Mouse (Mus musculus): ENCODE results near the gene Ephb2.

Gene Ephb2

DNA sequence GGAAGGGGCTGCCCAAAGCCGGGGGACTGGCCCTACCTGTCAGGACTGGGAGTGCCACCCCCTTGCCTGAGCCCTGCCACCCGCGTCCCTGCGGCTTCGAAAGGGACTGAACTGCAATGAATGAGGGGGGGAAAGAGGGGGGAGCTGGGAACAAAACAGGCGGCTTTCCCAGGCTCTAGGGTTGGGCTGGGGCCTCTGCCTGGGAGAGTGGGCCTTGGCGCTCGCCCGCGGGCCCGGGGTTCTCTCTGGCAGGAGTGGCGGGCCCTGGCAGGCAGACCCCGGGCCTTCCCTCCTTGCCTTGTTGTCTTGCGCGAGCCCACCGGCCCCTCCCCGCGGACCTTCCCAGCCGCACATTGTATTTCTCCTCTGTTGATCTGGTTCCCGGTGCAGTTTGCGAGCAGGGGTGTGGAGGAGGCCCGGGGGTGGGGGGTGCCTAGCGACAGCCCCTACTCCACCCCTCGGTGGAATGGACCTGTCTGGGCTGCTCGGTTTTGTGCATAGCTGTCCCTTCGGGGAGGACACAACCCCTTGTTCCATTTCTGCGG lies 671 bp upstream of the Ephb2 start:
- DNase-seq (ENCODE audit: low spot score in 2 of 2) = no peak

DNA sequence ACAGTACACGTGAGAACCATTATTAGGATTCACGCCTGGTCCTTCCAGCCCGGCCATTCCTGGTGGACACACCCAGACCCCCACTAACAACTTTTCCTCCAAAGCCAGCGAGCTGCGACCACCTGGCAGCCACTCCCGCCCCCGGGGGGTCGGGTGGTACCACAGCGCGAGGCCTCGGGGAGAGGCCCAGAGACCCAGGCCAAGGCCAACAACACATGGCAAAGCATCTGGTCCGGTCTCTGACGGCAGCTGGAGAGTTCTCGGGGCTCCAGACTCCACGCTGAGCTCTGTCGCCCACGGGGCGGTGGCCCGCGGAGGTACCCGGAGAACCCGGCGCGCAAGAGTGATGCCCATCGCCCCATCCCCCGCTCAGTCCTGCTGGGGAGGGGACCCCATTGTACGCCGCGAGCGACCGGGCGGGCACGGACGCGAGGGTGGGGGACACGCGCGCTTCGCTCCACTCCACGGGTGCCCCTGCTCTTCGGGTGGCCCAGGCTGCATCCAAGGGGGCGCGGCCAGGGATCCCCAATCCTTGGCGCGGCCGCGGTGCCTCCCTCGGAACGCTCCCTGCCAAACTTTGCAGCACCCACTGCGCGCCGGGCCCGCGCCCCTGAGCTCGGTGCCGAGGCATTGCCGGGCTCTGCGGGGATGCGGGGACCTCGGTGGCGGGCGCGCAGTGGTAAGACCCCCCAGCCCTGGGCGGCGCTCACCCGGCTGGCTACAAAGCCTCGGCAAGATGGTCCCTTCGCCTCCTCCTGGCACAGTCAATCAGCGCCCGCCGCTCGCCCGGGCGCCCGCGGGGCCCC lies 770 bp downstream of the Ephb2 start:
- DNase-seq (ENCODE audit: low spot score in 2 of 2) = no peak

DNA sequence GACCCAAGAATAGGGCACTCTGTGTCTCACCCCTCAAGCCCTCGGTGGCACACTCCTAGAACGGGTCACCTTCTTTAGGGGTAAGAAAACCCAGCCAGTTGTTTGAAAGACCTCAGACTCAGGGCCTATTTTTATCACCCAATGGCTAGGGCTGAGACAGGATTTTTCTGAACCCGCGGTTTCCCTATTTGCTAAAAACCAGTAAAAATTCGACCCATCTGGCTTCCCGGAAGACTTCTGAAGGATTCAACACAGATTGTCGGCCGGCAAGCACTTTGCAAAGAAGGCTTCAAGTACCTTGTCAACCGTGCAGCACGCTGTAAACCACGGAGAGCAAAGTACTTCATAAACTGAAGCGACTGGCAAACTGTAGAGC lies 1.4 kb downstream of the Ephb2 start:
- no peak for DNase-seq (ENCODE audit: low spot score in 2 of 2)

DNA sequence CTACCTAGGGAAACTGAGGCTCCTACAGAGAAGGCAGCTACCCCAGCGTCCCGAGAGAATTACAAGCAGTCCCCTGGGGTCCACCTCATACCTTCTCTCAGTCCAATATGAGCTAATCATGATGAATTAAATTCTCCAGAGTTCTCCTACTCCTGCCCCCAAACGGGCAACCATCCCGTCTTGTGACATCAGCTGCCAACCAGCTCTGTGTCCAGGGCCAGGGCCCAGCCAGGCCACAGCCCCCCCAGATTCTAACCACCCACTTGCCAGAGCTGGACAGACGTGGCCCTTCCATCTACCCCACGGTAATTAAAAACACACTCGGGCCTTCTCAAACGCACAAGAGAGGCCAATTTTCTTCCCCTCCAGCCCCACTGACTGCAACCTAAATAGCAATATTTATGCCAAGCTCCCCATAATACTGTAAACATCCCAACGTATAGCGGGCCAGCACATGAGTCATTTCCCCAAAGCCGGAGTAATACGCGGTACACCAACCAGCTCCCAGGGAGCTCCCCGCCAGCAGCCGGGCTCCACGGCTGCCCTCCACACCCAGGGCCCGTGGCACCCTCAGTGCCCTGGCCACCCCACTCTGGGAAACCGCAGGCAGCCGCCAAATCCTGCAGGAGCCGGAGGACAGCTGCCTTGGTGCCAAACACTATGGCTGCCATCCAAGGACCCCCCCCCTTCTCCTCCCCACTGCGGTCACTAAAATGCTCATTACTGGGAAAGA lies 2.0 kb downstream of the Ephb2 start:
- DNase-seq (ENCODE audit: low spot score in 2 of 2) = no peak

DNA sequence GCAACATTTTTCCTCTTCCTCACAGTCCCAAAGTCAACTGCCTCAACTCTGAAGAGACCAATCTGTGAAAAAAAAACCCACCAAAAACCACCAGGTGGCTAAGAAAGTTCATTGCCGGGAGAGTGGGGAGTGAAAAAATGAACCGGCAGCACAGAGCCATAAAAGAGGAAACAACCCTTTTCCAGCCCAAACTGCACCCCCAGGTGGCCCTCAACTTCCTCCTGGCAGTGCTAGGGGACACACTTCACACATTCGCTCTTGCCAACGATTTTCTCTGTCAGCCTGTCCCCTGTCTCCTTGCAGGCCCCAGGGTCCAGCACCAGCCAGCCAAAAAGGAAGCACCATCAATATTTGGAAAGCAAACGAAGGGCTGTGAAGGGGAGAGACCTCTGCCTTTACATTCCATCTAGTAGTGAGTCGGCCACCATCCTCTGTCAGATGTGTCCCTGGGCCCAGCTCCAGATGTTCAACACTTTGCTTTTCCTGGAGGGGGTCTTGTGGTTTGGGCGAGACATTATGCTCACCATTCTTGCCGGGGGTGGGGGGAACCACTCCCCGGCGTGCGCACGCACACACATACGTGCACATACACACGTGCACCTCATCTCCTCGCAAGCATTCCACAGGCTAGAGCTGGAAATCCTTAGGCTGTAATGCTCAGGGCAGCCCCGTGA lies 3.1 kb downstream of the Ephb2 start:
- DNase-seq (ENCODE audit: low spot score in 2 of 2) = no peak

DNA sequence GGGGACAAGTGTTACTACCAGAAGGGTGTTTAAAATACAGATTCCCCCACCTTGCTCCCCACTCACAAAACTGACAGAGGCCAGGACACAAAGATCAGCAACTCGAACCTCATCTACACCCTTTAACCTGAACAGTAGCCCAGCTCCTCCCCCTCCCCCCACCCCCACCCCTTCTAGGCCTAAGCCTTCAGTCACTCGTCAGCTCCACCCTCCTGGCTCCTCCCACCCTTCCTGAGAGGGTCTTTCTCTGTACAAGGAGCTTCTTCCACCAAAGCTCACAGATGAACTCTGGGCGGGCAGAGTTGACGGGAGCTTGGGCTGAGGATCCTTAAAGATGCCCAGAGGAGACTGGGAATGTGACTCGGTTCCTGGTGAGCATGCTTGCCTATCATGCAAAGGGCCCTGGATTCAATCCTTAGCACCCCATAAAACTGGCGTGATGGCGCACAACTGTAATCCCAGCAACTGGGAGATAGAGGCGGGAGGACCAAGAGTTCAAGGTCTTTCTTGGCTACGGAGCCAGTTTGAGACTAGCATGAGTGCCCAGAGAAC lies 5.4 kb downstream of the Ephb2 start:
- no peak for DNase-seq (ENCODE audit: low spot score in 2 of 2)

DNA sequence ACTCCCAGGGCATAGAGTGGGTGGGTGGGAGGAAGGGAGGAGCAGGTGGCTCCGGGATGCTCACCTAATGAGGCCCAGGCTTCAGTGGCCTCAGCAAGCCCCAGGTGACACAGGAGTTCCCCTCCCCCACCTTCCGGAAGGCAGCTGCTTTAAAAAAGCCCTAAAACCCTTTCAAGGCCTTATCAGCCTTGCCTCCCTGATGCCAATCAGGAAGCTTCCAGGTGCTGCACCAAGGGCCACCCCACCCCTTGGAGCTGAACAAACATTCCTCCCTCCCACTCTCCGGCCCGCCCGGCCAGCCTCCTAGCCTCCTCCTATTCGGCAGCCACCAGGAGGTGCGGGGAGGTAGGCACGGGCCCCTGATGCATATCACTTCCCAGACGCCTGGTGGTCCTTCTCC lies 6.0 kb downstream of the Ephb2 start:
- DNase-seq (ENCODE audit: low spot score in 2 of 2) = no peak

DNA sequence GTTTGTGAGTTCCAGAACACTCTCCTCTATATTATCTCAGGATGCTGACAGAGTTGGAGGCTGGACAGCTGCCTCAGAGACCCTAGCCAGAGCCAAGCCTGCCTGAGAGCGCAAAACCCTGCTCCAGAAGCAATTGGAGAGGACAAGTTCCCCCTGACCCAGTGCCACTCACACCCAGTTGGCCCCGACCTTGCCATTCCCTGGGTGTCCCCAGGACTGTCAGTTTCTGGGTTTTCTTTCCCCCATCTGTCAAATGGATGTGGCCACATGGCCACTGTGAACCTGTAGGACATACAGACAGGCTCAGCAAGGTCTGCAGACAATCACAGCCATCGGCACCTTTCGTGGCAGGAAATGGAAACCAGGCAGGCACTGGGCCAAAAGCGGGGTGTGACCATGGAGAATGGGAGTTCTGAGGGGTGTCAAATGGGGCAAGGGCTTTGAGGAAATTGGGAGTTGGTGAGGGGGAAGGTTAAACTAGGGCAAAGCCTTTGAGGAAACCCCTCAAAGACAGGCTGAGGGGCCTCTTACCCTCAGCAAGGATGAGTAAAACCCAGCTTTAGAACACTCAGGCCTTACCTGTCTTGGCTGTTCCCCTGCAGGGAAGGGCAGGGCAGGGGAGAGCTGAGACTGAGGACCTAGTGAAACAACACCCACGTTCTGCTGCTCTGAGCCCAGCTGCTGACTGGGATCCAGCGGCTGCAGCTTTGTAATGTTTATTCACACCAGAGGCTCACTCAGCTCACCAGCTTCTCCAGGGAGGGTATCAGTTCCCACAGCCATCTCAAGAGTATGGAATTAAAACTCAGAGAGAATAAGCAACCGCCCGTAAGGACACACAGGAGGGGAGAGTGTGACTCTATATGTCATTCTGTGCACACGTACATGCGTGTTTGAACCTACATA lies 6.9 kb downstream of the Ephb2 start:
- no peak for DNase-seq (ENCODE audit: low spot score in 2 of 2)

DNA sequence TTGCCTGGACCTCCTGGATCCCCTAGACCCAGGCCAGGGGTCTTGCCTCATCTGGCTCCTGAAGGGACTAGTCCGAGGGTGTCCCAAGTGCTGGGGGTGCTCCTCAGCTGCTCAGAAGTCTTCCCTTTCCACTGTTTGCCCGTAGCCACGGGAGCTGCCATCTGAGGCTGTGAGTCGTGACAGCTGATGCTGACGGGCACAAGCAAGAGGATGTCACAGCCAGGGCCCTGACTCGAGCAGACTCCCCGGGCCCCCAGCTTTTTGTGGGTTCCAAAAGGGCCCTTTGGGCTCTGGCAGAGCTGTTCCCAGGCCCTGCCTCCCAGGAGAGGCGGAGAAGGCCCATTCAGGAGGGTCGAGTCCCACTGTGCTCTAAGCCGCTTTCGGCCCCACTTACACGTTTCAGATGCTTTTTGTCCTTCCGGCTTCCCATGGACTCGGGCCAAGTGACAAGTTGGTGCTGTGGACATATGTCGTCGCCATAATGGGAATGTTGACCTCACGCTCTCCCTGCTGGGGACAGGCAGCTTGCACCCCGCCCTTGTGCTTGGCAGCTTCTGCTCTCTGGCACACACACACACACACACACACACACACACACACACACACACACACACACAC lies 10.7 kb downstream of the Ephb2 start:
- DNase-seq (ENCODE audit: low spot score in 2 of 2) = no peak

DNA sequence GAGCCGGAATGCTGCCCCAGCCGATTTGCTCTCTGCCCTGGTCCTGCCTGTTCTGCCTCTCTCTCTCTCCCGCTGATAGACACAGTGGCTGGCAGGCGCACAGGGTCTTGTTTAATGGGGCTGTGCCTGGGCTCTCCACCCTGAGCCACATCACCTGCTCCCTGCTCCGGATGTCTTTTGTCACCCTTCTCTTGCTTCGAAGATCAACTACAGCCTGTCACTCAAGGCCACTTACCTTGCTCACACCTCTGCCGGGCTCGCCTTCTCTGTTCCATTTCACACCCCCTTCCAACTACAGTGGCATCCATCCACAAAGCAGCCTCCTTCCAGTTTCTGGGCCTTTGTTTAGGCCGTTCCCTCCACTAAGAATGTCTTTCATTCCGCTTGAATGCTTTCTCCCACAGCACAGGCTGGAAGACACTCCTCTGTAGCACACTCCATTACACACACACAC lies 15.7 kb downstream of the Ephb2 start:
- no peak for DNase-seq (ENCODE audit: low spot score in 2 of 2)

DNA sequence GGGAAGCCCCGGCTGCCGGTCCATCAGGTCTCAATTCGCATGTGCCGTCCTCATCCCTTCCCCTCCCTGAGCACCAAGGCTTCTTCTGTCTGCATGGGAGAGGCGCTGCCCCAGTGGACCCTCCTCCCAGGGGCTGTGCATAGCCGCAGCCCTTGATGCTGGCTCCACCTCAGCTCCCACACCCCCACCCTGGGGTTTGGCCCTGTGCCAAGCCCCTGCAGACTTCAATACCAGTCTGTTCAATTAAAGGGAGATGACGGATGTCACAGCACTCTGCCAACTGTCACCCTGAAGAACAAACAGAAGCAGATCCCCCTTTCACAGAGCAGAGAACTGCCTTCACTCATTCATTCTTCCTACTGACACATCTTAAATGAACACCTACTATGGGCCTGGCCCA lies 19.1 kb downstream of the Ephb2 start:
- DNase-seq (ENCODE audit: low spot score in 2 of 2) = no peak

DNA sequence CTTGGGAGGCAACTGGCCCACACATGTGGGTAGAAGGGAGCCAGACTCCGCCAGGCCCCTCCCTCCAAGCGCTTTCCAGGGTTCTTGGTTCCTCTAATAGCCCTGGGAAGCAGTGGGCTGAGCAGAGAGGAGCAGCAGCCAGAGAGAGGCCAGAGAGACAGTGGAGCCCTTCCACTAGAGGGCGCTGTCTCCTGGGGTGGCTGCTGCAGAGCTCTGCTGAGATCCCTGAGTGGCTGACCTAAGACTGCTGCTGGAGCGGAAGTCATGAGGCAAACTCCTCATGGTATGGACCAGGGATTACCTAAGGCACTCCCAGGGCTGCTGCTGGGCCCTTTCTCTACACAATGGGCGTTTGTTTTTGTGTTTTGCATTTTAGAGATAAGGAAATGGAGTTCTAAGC lies 20.4 kb downstream of the Ephb2 start:
- DNase-seq (ENCODE audit: low spot score in 2 of 2) = no peak

DNA sequence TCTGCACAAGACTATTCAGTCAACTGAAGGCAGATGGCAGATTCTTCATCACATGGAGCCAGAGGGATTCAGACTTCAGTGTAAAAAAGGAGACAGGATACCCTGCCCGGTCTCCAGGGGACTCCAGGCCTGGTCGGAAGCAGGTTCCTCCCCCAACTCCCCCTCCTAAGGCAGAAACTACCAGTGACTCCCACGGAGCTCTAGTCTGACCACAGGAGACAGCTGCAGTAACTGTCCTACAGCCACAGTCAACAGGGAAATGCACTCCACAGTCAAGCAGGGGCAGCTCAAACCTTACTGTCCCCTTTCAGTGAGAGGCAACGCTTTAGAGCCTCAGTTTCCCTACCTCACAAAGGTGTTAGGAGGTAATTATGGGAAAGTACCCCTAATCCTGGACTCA lies 23.2 kb downstream of the Ephb2 start:
- DNase-seq (ENCODE audit: low spot score in 2 of 2) = no peak

DNA sequence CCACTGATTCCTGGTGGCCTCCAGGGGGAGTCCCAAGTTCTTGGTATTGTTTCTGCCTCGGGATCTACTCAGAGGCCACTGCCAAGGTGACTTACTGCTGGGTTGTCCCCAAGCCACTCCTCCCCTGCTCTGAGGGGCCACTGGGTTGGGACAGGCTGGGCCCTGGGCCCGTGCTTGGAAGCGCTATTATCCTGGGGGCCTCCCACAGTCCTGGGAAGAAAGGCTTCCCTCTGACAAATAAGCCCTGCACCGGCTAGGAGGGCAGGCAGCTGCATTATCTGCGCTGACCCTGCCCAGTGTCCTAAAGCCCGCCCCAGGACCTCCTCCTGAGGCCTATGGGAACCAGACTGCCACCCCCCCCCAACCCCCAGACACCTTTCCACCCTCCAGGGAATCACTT lies 24.2 kb downstream of the Ephb2 start:
- no peak for DNase-seq (ENCODE audit: low spot score in 2 of 2)

DNA sequence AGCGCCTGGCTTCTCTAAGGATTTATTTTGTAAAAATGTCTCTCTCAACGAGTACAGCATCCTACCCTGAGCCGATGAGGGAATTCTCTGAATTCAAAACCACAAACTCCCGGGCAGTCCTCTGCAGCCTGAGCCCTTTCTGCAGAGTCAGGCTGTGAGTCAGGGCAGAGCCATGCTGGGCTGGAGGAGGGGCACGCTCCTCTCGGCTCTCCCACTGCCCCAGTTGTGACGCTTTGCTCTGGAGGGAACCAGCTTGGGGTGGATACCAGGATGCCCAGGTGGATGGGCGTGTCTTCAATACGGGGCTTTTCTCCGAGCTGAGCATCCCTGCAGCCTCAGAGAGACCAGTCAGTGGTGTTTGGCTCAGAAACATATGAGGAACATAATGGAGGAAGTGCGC lies 27.3 kb downstream of the Ephb2 start:
- no peak for DNase-seq (ENCODE audit: low spot score in 2 of 2)

DNA sequence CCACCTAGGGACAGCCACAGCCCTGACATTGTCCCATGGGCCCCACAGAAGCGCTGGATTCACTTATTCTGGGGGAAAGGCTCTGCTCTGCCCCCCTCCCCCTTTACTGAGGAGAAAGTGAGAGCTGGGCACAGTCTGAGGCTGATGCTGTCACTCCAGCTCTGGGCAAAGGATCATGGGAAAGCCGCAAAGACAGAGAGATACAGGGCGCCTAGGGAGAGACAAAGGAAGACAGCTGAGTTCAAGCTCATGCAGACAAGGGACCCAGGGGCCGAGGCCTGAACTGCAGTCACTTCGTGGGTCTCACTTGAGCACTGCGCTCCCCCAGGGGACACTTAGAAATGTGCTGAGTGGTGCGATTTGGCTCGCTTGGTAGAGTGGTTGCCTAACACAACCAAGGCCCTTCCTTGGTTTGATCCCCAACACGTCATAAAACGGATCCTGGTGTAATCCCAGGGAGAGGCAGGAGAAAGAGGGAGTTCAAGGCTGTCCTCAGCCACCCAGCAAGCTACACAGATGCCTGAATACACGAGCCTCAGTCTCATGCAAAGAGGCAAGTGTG lies 28.3 kb downstream of the Ephb2 start:
- DNase-seq (ENCODE audit: low spot score in 2 of 2) = no peak

DNA sequence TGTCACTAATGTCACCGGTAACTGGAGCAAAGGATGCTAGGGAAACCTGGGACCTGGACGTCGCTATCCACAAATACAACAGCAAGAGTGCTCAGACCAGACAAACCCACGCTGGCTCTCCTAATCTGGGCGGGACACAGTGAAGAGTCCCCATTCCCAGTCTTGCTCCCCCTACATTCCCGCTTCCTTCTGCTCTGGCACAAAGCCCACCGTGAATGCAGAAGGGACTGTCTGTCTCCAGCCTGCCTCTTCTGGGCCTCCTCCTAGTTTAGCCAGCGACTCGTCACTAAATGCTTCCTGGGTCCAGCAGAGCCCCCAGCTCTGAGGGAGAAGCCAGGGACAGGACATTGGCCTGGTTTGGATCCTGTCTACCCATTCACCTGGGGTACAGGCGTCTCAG lies 29.5 kb downstream of the Ephb2 start:
- no peak for DNase-seq (ENCODE audit: low spot score in 2 of 2)

DNA sequence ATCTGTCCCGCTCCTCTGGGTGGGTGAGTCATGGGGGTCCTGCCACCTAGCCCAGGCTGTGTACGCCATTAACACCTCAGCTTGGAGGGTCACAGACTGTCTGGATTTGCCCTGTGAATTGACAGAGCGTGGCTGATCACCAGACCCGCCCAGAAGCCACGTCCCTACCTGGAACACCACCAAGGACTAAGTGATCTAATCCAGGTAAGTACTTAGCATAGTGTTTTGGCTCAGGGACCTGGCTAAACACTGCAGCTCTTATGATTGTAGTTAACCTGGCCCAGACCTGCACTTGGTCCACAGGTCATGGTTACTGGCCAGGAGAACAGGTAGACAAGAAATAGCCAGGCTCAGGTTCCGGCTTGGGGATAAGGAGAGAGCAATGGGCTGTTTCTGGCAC lies 31.4 kb downstream of the Ephb2 start:
- no peak for DNase-seq (ENCODE audit: low spot score in 2 of 2)

DNA sequence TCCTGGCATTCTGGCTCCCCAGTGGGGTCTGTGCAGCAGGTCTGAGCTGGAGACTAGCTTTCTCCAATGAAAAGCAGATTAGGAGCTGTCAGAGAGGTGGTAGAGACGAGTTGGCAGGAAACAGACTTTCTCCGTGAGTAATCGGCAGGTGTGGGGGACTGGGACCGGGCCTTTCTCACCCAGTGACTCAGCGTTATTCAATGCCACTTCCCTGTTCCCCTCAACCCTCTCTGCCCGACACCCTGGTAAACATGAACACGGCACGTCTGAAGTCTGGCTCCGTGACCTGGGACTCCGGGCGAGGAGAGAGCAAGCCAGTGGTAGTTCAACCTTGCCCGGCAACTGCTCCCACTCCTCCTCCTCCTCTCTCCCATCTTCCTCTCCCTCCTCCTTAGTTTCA lies 33.3 kb downstream of the Ephb2 start:
- DNase-seq (ENCODE audit: low spot score in 2 of 2) = no peak

DNA sequence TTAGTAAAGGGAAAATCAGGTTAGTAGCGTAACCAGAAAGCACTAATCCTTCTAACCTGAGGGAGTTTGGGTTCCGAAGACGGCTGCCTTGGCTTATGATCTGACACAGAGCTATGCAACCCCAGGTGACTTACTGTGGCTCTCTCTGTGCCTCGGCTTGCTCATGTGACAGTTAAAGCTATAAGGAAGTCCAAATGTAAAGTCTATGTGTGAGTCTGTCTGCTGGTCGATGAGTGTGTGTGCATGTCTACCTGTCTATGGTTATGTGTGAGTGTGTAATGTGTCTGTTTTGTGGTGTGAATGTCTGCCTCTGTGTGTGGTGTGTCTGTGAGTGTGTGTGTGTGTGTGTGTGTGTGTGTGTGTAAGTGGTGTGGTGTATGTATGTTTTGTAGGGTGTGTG lies 33.8 kb downstream of the Ephb2 start:
- no peak for DNase-seq (ENCODE audit: low spot score in 2 of 2)
